Mouse (Mus musculus) urinary bladder, postnatal 36 days (tissue): ENCODE measurements around the gene Fer.
A peak's percentile ranks its signal among the peaks of the same experiment; 100 is the strongest.

ENCODE experiments used
- DNase-seq, 2 experiments: peaks; one replicate each; pipeline ENCODE4 v3.0.0; 2022; ENCODE audit warnings: low spot score in 2 of 2, mixed read lengths in 1 of 2

Fer gene

DNA sequence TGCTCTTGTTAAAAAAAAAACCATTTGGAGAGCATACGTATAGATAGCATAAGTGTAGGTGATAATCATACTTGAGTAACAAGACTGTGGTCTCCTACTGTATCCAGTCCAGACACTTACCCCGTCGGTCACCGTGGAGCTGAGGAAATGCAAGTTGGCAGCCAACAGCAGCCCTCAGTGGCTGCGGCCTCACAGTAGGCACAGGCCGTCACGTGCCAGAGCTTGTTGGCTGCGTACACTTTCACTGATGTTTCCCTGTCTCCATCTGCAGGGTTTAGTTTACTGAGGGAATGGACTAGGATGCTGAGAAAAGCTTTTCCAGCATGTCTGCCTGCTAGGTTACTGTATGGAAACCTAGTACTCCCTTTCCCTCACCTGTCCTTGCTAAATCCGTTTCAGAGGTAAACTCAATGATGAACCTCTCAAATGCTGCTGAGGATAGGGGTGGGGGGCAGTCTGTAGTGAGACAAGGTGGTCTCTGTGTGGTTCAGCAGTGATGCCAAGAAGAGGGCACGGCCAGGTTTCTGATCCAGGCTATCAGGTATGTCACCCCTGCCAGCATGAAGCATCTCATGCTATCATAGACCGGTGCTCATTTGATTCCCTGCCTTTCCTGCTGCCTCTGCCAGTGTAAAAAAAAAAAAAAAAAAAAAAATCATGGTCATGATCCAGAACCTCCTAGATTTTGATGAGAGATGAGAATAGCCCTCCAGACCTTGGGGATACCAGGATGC is 224.2 kb downstream of the Fer start:
- no peak for DNase-seq

- no peak for DNase-seq
Observed at GRCm38 (mm10) chr17:64087871-64088270, 225.0 kb downstream of the Fer start.

GRCm38 (mm10) chr17:64093716-64094115 is 230.9 kb downstream of the Fer start:
- no peak for DNase-seq

GRCm38 (mm10) chr17:64096811-64097210 is 233.9 kb downstream of the Fer start:
- no peak for DNase-seq

- DNase-seq: no peak
Observed at GRCm38 (mm10) chr17:64097788-64098359, 235.0 kb downstream of the Fer start.

- no peak for DNase-seq
Observed at GRCm38 (mm10) chr17:64099395-64100171, 236.7 kb downstream of the Fer start.

- peak in 1 of 2 experiments; percentile 9 for DNase-seq
Observed at GRCm38 (mm10) chr17:64100172-64100510, 237.3 kb downstream of the Fer start.

GRCm38 (mm10) chr17:64108773-64109172 is 245.9 kb downstream of the Fer start:
- no peak for DNase-seq

DNA sequence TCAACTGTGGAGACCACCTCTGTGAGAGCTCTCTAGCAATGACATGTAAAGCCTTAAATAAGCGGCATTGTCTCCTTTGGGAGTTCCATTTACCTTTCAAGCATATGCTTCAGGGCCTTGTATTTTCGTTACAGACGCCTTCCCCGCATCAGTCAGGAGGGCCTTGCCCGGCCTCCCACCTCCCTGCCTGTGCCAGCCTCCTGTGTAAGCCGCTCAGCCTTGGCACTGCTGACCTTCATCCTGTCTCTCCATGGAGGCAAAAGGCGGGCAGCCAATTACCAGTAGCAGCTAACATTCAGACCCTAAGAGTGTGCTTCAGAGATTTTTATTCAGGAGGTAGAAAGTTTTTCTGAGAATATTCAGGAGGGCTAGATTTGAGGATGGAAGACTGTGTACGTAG is 247.0 kb downstream of the Fer start:
- DNase-seq: no peak

DNA sequence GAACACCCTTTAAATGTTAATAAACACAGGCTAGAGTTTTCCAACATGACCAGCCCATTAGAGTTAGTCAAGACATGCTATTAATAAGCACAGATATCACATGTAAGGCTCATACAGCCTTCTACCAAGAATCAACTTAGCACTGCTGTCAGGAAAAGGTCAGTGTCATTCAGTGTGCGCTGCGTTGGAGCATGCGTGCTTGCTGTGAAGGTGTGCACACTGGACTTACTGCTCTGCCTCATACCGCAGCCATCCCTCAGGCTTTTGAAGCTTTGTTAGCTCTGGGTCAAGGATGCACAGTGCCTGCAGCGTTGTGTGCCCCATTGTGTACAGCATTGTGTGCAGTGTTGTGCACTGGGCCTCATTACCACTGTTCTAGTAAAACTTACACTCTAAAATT is 250.8 kb downstream of the Fer start:
- DNase-seq: no peak

GRCm38 (mm10) chr17:64116762-64117161 is 253.9 kb downstream of the Fer start:
- DNase-seq: no peak

- DNase-seq: no peak
Observed at GRCm38 (mm10) chr17:64119697-64120288, 256.9 kb downstream of the Fer start.

- no peak for DNase-seq
Observed at GRCm38 (mm10) chr17:64122556-64122955, 259.7 kb downstream of the Fer start.

- no peak for DNase-seq
Observed at GRCm38 (mm10) chr17:64123732-64124131, 260.9 kb downstream of the Fer start.

DNA sequence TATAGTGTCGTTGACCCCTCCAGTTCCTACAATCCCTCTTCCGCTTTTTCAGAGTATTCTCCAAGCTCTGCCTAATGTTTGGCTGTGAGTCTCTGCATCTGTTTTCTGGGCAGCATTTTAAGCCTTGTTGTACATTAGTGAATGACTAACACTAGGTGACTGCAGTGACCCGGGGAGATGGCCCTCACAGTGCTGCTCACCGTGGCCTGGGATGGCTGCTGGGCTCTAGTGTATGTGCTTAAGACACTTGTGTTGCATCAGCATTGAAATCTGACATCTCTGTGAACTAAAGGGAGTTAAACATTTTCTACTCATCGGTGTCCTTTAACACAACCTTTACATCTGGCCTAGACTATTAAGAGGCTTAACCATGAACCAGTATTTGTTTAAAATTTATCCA is 264.0 kb downstream of the Fer start:
- DNase-seq: no peak

- no peak for DNase-seq
Observed at GRCm38 (mm10) chr17:64129750-64130149, 266.9 kb downstream of the Fer start.

- DNase-seq: no peak
Observed at GRCm38 (mm10) chr17:64130356-64130755, 267.5 kb downstream of the Fer start.

DNA sequence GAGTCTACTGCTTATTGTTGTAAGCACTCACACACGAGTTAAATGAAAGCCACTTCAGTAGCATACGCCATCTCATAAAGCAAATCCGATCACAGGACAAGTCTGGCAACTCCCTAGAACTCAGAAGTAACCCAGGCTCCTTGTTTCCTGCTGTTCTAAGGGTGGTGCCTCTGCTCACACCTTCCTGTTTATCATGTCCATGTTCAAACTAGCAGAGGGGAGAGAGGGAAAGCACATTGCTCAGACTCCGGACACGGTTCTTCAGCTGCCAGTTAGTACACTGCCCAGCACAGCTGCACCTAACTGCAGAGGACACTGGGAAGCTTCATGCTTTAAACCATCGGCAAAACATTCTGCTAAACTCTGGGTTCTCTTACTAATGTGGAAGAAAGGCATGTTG is 269.3 kb downstream of the Fer start:
- DNase-seq: no peak

GRCm38 (mm10) chr17:64135941-64136650 is 273.2 kb downstream of the Fer start:
- no peak for DNase-seq

- no peak for DNase-seq
Observed at GRCm38 (mm10) chr17:64138036-64138717, 275.3 kb downstream of the Fer start.

DNA sequence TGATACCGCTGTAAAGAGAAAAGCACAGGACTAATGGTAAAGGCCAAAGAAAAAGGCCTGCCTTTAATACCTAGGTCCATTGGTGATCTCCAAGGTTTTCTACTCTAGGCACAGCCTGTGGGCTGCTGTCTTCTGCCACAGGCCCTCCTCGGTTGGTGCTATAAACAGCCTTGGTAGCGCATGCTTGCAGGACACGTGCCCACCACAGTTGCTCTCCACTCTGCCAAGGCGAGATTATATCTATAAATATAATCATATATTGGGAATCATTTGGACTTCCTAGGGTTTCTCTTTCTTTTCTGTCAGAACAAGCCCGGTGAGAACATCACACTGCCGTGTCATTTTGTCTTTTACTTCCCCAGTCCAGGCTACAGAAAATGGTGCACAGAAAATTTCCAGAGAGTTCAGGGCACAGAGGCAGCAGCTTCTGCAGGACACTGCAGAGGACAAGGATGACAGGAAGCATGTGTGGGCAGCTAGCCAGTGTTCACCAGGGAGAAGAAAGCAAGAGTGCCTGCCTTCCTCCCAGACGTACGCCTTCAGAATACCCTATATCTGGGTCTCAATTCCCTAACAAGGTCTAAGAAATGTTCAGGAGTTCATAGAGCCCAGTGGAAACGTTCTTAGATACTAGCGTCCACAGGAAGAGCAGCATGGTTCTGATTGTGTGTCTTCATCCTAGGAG is 276.5 kb downstream of the Fer start:
- DNase-seq: no peak
